Mouse (Mus musculus) intestine, postnatal 0 days (tissue): ENCODE results near the gene Neo1. TPM values are rescaled to one million over a fixed set of nuclear protein-coding genes. Genes with fewer than 3 reads are reported as not detected.
"Not testable (repeated sequence)": the region's sequence is repeated elsewhere in the genome, so short reads cannot be mapped to it uniquely, and the experiment has no call there.

Experiments
- ATAC-seq: fragments of 200-750 bp; cut with Nextera tagmentation; 2 replicates; pipeline ENCODE4 v1.8.0; 2017; ENCODE audit warnings: mild to moderate bottlenecking, moderate TSS enrichment, moderate library complexity
- H3K27ac ChIP-seq: fragments of 300-500 bp; sonication (generic); 2 replicates; pipeline ENCODE4 v1.5.1; 2014; ENCODE audit warnings: mild to moderate bottlenecking, low read depth, low read length, moderate library complexity
- H3K27me3 ChIP-seq: fragments of 300-500 bp; sonication (generic); replicated peaks from 2 replicates; pipeline ENCODE4 v1.6.1; 2014; ENCODE audit warnings: low read length, mixed read lengths; ENCODE audit not compliant: control insufficient read depth, insufficient read depth
- H3K36me3 ChIP-seq: fragments of 300-500 bp; sonication (generic); 2 replicates; pipeline ENCODE4 v1.6.1; 2014; ENCODE audit warnings: mild to moderate bottlenecking, moderate library complexity; ENCODE audit not compliant: control insufficient read depth, insufficient read depth
- H3K4me1 ChIP-seq: fragments of 300-500 bp; sonication (generic); replicated peaks from 2 replicates; pipeline ENCODE4 v1.6.1; 2014; ENCODE audit warnings: antibody characterized with exemption, low read length, mixed read lengths; ENCODE audit not compliant: control insufficient read depth, insufficient read depth
- H3K4me2 ChIP-seq: fragments of 300-500 bp; sonication (generic); replicated peaks from 2 replicates; pipeline ENCODE4 v1.6.1; 2014; ENCODE audit warnings: low read depth, mild to moderate bottlenecking, moderate library complexity
- H3K4me3 ChIP-seq: fragments of 300-500 bp; sonication (generic); 2 replicates; pipeline ENCODE4 v1.5.1; 2014; ENCODE audit warnings: low read depth, low read length
- H3K9ac ChIP-seq: fragments of 300-500 bp; sonication (generic); 2 replicates; pipeline ENCODE4 v1.6.1; 2014; ENCODE audit warnings: mild to moderate bottlenecking, low read depth, low read length
- H3K9me3 ChIP-seq: fragments of 300-500 bp; sonication (generic); 2 replicates; pipeline ENCODE4 v1.6.1; 2016; ENCODE audit warnings: mixed run types; ENCODE audit not compliant: control insufficient read depth
- CTCF ChIP-seq: sonication (generic); IDR thresholded peaks from 2 replicates; pipeline ENCODE4 v1.5.1; 2016; ENCODE audit warnings: low read depth, mild to moderate bottlenecking, control low read depth, antibody characterized with exemption, moderate library complexity
- WGBS: fragments of 180-500 bp; shearing (Covaris S2); extraction: QIAGEN DNeasy Blood & Tissue Kit; methylation state at CpG from one replicate; pipeline ENCODE4 v1.1.7; 2014; 5-methylcytosine and 5-hydroxymethylcytosine counted together
- polyA plus RNA-seq: library from polyadenylated mRNA; unstranded; fragments of >200 nt; fragmentation: Nextera tagmentation; extraction: Ambion mirVana; gene quantifications from 2 replicates; pipeline ENCODE4 v1.2.1, GENCODE M21; 2015

Neo1 gene
- polyA plus RNA-seq, 1 experiment from 2014 or later = 8.3 TPM

DNA sequence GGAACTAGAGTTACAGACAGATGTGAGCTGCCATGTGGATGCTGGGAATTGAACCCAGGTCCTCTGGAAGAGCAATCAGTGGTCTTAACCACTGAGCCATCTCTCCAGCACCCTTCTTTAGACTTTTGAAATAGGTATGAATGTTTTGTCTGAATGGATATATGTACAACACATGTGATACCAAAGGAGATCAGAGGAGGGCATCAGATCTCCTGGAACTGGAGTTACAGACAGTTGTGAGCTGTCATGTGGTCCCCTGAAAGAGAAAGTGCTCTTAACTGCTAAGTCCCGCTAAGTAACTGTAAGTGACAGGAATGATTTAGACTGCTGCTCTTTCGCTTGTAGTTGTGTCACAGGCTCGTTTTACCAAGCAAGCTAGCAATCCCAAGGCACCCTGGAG lies 80.7 kb downstream of the Neo1 start:
- WGBS = 56% methylated on average over 3 of the region's 3 CpGs
- Histone ChIP-seq H3K27me3 (no peaks in the 10 kb centered on the region), H3K4me1 (no peaks in the 10 kb centered on the region), H3K4me2 (no peak overlapping the region), H3K27ac (no peak overlapping the region), H3K9ac (no peak overlapping the region), H3K4me3 (no peak overlapping the region), H3K36me3 (no peaks in the 10 kb centered on the region; the same call in 1 of the 2 replicates), H3K9me3 (no peaks in the 10 kb centered on the region)
- TF ChIP-seq CTCF = peak; percentile 57
- ATAC-seq = no peak

DNA sequence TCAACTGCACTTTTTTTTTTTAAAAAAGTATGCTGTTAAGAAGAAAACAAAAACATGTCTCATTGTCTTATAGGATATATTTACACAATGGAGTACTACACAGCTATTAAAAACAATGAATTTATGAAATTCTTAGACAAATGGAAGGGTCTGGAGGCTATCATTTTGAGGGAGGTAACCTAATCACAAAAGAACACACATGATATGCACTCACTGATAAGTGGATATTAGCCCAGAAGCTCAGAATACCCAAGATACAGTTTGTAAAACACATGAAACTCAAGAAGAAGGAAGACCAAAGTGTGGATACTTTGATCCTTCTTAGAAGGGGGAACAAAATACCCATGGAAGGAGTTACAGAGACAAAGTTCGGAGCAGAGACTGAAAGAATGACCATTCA lies 90.3 kb downstream of the Neo1 start:
- not testable (repeated sequence) for ATAC-seq, H3K9ac ChIP-seq

DNA sequence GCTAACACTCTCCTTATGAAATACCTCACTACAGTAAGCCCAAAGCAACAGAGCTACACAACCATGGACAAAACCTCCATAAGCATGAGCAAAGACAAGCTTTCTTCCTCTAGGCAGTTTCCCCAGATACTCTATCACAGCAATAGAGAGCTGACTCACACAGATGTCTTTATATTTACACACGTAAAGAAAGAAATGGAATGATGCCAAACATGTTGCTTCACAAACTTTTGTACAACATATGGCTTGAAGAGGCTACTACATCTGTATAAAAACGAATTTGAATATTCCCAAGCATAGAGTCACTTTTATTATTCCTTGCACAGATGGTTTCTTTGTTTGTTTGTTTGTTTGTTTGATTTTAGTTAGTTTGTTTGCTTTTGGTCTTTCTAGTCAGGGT lies 101.5 kb downstream of the Neo1 start:
- Histone ChIP-seq H3K27ac (no peak overlapping the region), H3K4me1 (no peaks in the 10 kb centered on the region), H3K4me3 (no peak overlapping the region), H3K9me3 (no peaks in the 10 kb centered on the region), H3K9ac (no peak overlapping the region), H3K4me2 (no peak overlapping the region), H3K36me3 (peaks cover 9% of the 10 kb centered on the region), H3K27me3 (no peaks in the 10 kb centered on the region)
- TF ChIP-seq CTCF = no peak
- 55% methylated on average over 2 of the region's 2 CpGs for WGBS
- no peak for ATAC-seq

More for the DNA sequence above, 90.3 kb downstream of the Neo1 start:
- not testable (repeated sequence) for H3K4me3 ChIP-seq, H3K27ac ChIP-seq, H3K4me2 ChIP-seq, H3K4me1 ChIP-seq, H3K27me3 ChIP-seq, H3K9me3 ChIP-seq, H3K36me3 ChIP-seq
- WGBS = 91% methylated on average over 1 of the region's 1 CpGs

DNA sequence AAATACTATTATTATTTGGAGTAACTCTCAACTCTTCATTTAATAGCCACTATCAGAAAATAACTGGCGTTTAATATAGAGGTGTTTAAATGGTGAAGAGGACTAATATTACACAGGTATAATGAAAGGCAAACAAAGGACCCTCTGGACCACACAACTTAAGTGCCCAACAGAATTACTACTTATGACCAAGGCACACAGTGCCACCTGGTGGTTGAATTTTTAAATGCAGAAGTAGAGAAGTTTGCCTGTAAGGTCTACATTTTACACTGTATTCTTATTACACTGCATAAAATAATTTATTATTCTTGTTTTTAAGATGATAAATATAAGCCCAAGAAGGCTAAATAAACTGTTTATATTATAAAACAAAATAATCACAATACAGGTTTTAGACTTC lies 108.1 kb downstream of the Neo1 start:
- Histone ChIP-seq H3K27ac (no peak overlapping the region), H3K9me3 (no peaks in the 10 kb centered on the region), H3K4me1 (no peaks in the 10 kb centered on the region), H3K36me3 (peaks cover 9% of the 10 kb centered on the region; the same call in 1 of the 2 replicates), H3K4me3 (no peak overlapping the region), H3K27me3 (no peaks in the 10 kb centered on the region), H3K9ac (no peak overlapping the region), H3K4me2 (no peak overlapping the region)
- peak; percentile 81 for TF ChIP-seq CTCF
- ATAC-seq = no peak
- 23% methylated on average over 1 of the region's 1 CpGs for WGBS

DNA sequence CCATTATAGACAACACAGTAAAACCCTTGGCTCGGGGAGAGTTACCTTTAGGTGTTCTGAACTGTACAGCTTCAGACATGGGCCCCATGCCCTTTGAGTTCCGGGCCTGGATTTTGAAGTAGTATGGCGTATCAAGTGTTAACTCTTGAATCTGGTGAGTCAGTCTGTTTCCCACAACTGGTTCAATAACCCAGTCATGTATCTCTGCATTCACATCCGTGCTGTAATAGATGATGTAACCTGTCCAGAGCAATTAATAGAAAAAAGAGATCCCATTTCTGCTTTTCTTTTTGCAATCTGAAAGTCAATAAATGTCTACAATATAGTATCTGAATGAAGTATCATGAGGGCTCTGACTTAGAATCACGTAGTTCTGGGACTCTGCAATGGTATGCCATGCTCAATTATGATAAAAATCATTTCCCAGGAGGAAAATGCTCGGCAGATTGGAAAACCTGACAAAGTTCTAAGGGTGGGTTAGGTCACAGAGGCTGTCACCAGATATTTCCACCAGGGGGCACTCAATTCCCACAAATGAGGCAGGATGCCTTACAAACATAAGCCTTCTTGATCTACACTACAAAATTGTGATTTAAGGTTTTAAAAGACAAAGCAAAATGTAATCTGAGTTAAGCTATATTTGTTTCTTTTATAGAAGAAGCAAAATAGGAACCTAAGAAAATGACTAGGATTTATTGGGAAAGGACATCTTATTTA lies 133.2 kb downstream of the Neo1 start:
- ATAC-seq = peak; percentile 43; the same call in 1 of the 2 replicates
- 56% methylated on average over 6 of the region's 6 CpGs for WGBS
- H3K9ac ChIP-seq = no peak overlapping the region
- H3K9me3 ChIP-seq = no peaks in the 10 kb centered on the region
- peak; percentile 79 for TF ChIP-seq CTCF
- no peaks in the 10 kb centered on the region for H3K27me3 ChIP-seq
- H3K27ac ChIP-seq = no peak overlapping the region
- peaks cover 16% of the 10 kb centered on the region for H3K36me3 ChIP-seq
- H3K4me3 ChIP-seq = no peak overlapping the region
- 0 out of 2 replicates have a peak, but pooled peaks cover 2% of the 10 kb centered on the region for H3K4me1 ChIP-seq
- H3K4me2 ChIP-seq = no peak overlapping the region

DNA sequence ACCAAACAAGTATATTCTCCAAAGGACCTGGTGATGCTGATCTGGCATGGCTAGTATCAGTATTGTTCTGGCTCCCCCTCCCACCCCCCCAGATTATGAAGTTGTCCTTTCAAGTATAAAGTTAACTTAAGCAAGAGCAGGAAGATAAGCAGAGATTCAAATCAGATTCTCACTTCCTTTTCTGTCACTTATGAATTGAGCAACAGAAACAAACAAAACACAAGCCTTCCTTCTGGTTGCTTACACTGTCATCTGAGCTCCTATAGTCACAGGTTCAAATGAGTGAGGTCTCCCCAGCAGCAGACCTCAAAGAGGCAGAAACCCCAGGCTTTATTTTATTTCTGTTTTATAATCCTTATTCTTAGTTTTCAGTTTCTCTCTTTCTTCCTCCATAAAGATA lies 136.6 kb downstream of the Neo1 start:
- H3K36me3 ChIP-seq = peaks cover 7% of the 10 kb centered on the region; the same call in 1 of the 2 replicates
- no peak overlapping the region for H3K4me2 ChIP-seq
- no peaks in the 10 kb centered on the region for H3K27me3 ChIP-seq
- TF ChIP-seq CTCF = no peak
- no peak overlapping the region for H3K27ac ChIP-seq
- H3K9ac ChIP-seq = no peak overlapping the region
- no peak overlapping the region for H3K4me3 ChIP-seq
- H3K9me3 ChIP-seq = no peaks in the 10 kb centered on the region
- H3K4me1 ChIP-seq = 0 out of 2 replicates have a peak, but pooled peaks cover 2% of the 10 kb centered on the region
- ATAC-seq = no peak
